Mouse (Mus musculus): ENCODE measurements at regions not wholly inside any gene's neighbourhood (a gene's known extent, or its start where the extent isn't known, plus 50 kb on each side); places are given as distances from the start of the nearest gene placed in this dataset.

- no peak for DNase-seq
Measured at GRCm38 (mm10) chr5:64500413-64500812, 302.8 kb upstream of the Klf3 start.

- no peak for DNase-seq
Measured at GRCm38 (mm10) chr5:64500866-64501265, 302.3 kb upstream of the Klf3 start.

GRCm38 (mm10) chr5:64501746-64502145, 301.4 kb upstream of the Klf3 start:
- DNase-seq, result no peak

GRCm38 (mm10) chr5:64503514-64503913, 299.7 kb upstream of the Klf3 start:
- no peak for DNase-seq

GRCm38 (mm10) chr5:64504507-64504906, 298.7 kb upstream of the Klf3 start:
- no peak for DNase-seq

GRCm38 (mm10) chr5:64505227-64505834, 297.9 kb upstream of the Klf3 start:
- no peak for DNase-seq

- DNase-seq, result peak; percentile 53 to 73
Measured at GRCm38 (mm10) chr5:64505835-64506600, 297.2 kb upstream of the Klf3 start.

GRCm38 (mm10) chr5:64508565-64508964, 294.6 kb upstream of the Klf3 start:
- DNase-seq, result no peak

- peak; percentile 35 to 54 for DNase-seq
Measured at GRCm38 (mm10) chr5:64513155-64513945, 289.8 kb upstream of the Klf3 start.

GRCm38 (mm10) chr5:64516115-64516665, 287.0 kb upstream of the Klf3 start:
- no peak for DNase-seq

- no peak for DNase-seq
Measured at GRCm38 (mm10) chr5:64517241-64517640, 285.9 kb upstream of the Klf3 start.

GRCm38 (mm10) chr5:64517835-64518234, 285.4 kb upstream of the Klf3 start:
- DNase-seq, result no peak

GRCm38 (mm10) chr5:64519036-64519435, 284.2 kb upstream of the Klf3 start:
- DNase-seq, result no peak

GRCm38 (mm10) chr5:64519731-64520130, 283.5 kb upstream of the Klf3 start:
- no peak for DNase-seq

GRCm38 (mm10) chr5:64521401-64521800, 281.8 kb upstream of the Klf3 start:
- DNase-seq, result no peak

GRCm38 (mm10) chr5:64521969-64522368, 281.2 kb upstream of the Klf3 start:
- DNase-seq, result no peak

GRCm38 (mm10) chr5:64526521-64526920, 276.7 kb upstream of the Klf3 start:
- DNase-seq, result no peak

- no peak for DNase-seq
Measured at GRCm38 (mm10) chr5:64527962-64528361, 275.2 kb upstream of the Klf3 start.

- no peak for DNase-seq
Measured at GRCm38 (mm10) chr5:64534371-64534770, 268.8 kb upstream of the Klf3 start.

GRCm38 (mm10) chr5:64534947-64535346, 268.2 kb upstream of the Klf3 start:
- no peak for DNase-seq

GRCm38 (mm10) chr5:64535546-64535945, 267.6 kb upstream of the Klf3 start:
- DNase-seq, result no peak

- DNase-seq, result no peak
Measured at GRCm38 (mm10) chr5:64536393-64537112, 266.6 kb upstream of the Klf3 start.
